Mouse (Mus musculus): ENCODE results near the gene Cyp2c37.
"Not testable (repeated sequence)": the region's sequence is repeated elsewhere in the genome, so short reads cannot be mapped to it uniquely, and the experiment has no call there.

The Cyp2c37 gene

DNA sequence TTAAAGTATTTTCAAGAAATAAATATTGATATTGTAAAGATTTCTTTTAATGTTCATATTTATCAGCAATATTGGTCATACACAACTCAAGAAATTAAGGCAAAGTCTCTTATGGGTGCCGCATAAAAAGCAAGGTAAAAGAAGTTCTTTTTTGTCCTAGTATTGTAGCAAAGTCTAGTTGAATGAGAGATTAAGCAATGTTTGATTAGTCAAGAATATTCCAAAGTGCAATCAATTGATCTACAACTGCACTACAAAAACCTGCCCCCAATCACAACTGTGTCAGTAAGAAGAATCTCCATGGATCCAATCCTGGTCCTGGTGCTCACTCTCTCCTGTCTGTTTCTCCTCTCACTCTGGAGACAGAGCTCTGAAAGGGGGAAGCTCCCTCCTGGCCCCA is at the start of gene Cyp2c37:
Gene Cyp2c37, plus strand, starts transcription at position 285 of the 400 bp plus-strand sequence.
- not testable (repeated sequence) for DNase-seq (ENCODE audit: low spot score in 2 of 2)

DNA sequence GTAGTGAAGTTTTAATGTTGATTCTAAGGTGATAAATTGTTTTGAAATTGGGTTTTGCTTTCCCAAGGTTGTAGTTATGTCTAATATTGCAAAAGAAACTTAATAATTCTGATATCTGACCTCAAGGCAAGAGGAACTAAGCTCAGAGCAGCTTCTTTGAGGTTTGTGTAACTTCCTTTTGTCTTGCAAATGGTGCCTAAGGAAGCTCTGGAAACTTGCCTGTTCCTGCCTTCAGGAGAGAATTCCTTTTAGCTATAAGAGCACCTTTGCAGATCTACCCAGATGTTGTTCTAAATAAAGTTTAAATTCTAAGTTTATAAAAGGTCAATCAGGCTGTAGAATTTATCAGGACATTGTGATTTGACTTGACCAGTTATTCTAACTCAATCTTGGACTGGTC is 31.4 kb upstream of the Cyp2c37 start:
- DNase-seq (ENCODE audit: low spot score in 2 of 2): not testable (repeated sequence)

DNA sequence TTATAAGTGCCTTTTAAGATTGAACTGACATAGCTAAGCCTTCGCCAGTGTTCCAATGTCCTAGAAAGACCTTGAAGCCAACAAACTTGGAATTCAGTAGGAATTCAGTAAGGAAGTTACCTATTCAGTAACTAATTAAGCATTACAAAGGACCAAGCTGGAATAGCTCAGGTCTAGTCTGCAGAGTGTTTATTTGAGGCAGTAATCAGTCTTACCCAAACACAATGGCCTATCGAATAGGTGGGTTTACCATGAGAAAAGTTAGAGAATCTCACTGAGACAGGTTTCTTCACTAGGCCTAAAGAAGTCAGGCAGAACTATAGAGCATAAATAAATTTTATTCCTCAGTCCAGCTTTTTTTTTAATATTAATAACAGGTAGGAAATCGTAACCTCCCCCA is 21.1 kb upstream of the Cyp2c37 start:
- not testable (repeated sequence) for DNase-seq (ENCODE audit: low spot score in 2 of 2)

DNA sequence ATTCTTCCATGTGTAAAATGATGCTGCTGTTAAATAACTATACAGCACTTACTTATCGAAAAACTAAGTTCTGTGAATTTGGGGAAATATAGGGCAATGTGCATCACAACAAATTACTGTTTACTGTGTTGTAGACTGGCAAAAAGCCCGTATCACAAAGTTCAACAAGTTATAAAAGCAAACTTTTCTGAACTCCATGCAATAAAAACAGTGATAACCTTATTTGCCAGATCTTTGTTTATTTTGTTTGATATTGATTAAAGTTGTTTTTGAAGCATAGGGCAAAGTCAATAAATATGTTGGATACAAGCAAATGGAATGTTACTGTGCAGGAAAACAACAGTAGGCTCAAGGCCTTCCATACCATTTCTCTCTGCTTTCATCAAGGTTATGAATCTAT is 2.8 kb upstream of the Cyp2c37 start:
- no peak for DNase-seq (ENCODE audit: low spot score in 2 of 2)

All from spleen, postnatal 36 days (tissue).